In genomic region chr12:29894669-29895068, GRCm38 (mm10) we compare ENCODE assay signal across 7 mouse cellular contexts. TPM values are rescaled to one million over a fixed set of nuclear protein-coding genes. Genes with fewer than 3 reads are reported as not detected.
DNase-seq lines count a peak whose midpoint lies in the region; ATAC-seq and TF ChIP-seq lines count a peak whose summit lies in the region.

No protein-coding gene starts in this region.

- TF ChIP-seq CTCF in kidney, postnatal 0 days (IDR thresholded peaks at IDR 0.05; ENCODE audit: low read depth), result peak; percentile 74
- peak; percentile 74 for TF ChIP-seq CTCF in liver, embryonic 14.5 days (IDR thresholded peaks at IDR 0.05; ENCODE audit: low read depth)

- DNase-seq in kidney, postnatal 0 days (ENCODE audit: low spot score), result peak; percentile 45
- peak; percentile 37 for DNase-seq in ES-E14 (ENCODE audit: low read depth, low spot score)
- DNase-seq in adrenal gland, adult 18-20 months (ENCODE audit: low spot score in 2 of 2), result peak; percentile 23 to 34
- peak; percentile 40 for DNase-seq in embryo, embryonic 11.5 days (ENCODE audit: low read depth, low spot score)
- no peak for DNase-seq in liver, embryonic 14.5 days (ENCODE audit: low read depth in 3 of 3, low spot score in 3 of 3)
- DNase-seq in natural killer cell, adult 2 months (ENCODE audit: low spot score in 2 of 2), result no peak

- no peak overlapping the region for H3K4me2 ChIP-seq in kidney, postnatal 0 days (ENCODE audit: low read length)
- H3K4me2 ChIP-seq in kidney, embryonic 14.5 days (replicated peaks; ENCODE audit: low read depth, low read length), result no peak overlapping the region
- H3K4me2 ChIP-seq in liver, embryonic 14.5 days (ENCODE audit: low read depth), result no peak overlapping the region

- no peaks in the 10 kb centered on the region for H3K4me1 ChIP-seq in kidney, postnatal 0 days (replicated peaks; ENCODE audit: insufficient read depth, low read length)
- no peaks in the 10 kb centered on the region for H3K4me1 ChIP-seq in kidney, embryonic 14.5 days (ENCODE audit: control insufficient read depth, insufficient read depth, low read length)
- H3K4me1 ChIP-seq in ES-E14 (ENCODE audit: control insufficient read depth in 2 of 2, insufficient read depth in 2 of 2, low read length in 2 of 2, poor library complexity in 1 of 2), result no peaks in the 10 kb centered on the region
- no peaks in the 10 kb centered on the region for H3K4me1 ChIP-seq in liver, embryonic 14.5 days (replicated peaks; ENCODE audit: control insufficient read depth in 2 of 2, insufficient read depth in 2 of 2, low read length in 1 of 2)

- TF ChIP-seq EP300 in liver, embryonic 14.5 days (IDR thresholded peaks at IDR 0.05; ENCODE audit: low read depth), result no peak

- no peaks in the 10 kb centered on the region for H3K9me3 ChIP-seq in kidney, postnatal 0 days (replicated peaks; ENCODE audit: low read length)
- no peaks in the 10 kb centered on the region for H3K9me3 ChIP-seq in kidney, embryonic 14.5 days (ENCODE audit: control insufficient read depth, low read length)
- H3K9me3 ChIP-seq in ES-E14 (ENCODE audit: control insufficient read depth, insufficient read depth, low read depth, low read length), result no peaks in the 10 kb centered on the region
- H3K9me3 ChIP-seq in liver, embryonic 14.5 days (ENCODE audit: control insufficient read depth, low read length), result no peaks in the 10 kb centered on the region

- in situ Hi-C loops in ES-E14 (cut with MboI; ENCODE audit: low sequenced_read_pairs in 2 of 2, unreplicated experiment in 2 of 2), result no loop called here

- no peak overlapping the region for H3K4me3 ChIP-seq in kidney, postnatal 0 days (replicated peaks; ENCODE audit: low read depth, low read length)
- H3K4me3 ChIP-seq in kidney, embryonic 14.5 days (ENCODE audit: low read length), result no peak overlapping the region
- H3K4me3 ChIP-seq in ES-E14 (ENCODE audit: insufficient read depth in 1 of 2, low read depth in 1 of 2, low read length in 2 of 2, poor library complexity in 1 of 2, severe bottlenecking in 1 of 2), result no peak overlapping the region
- H3K4me3 ChIP-seq in liver, embryonic 14.5 days (ENCODE audit: insufficient read depth in 1 of 2, low read depth in 2 of 2, low read length in 2 of 2), result no peak overlapping the region

- H3K27ac ChIP-seq in kidney, postnatal 0 days, result no peak overlapping the region
- H3K27ac ChIP-seq in kidney, embryonic 14.5 days (ENCODE audit: low read depth, low read length), result no peak overlapping the region
- no peak overlapping the region for H3K27ac ChIP-seq in ES-E14 (ENCODE audit: insufficient read depth, low read depth, low read length, poor library complexity, severe bottlenecking)
- no peak overlapping the region for H3K27ac ChIP-seq in liver, embryonic 14.5 days

- no peak for ATAC-seq in kidney, postnatal 0 days (replicated peaks; ENCODE audit: low FRiP score, low read depth)
- ATAC-seq in kidney, embryonic 14.5 days (ENCODE audit: low FRiP score, low TSS enrichment), result no peak
- ATAC-seq in liver, embryonic 14.5 days (ENCODE audit: insufficient read depth), result no peak

- 20% methylated on average over 3 of the region's 3 CpGs for WGBS in kidney, postnatal 0 days
- WGBS in kidney, embryonic 14.5 days, result 26% methylated on average over 3 of the region's 3 CpGs
- 6% methylated on average over 3 of the region's 3 CpGs for WGBS in liver, embryonic 14.5 days (ENCODE audit: insufficient replicate concordance)

- H3K9ac ChIP-seq in kidney, postnatal 0 days (ENCODE audit: low read depth, low read length), result no peak overlapping the region
- H3K9ac ChIP-seq in kidney, embryonic 14.5 days (ENCODE audit: low read depth, low read length), result no peak overlapping the region
- H3K9ac ChIP-seq in ES-E14 (ENCODE audit: insufficient read depth, low read depth, low read length, poor library complexity, severe bottlenecking), result no peak overlapping the region
- no peak overlapping the region for H3K9ac ChIP-seq in liver, embryonic 14.5 days (replicated peaks)

- H3K27me3 ChIP-seq in kidney, postnatal 0 days (ENCODE audit: insufficient read depth, low read length), result no peaks in the 10 kb centered on the region
- H3K27me3 ChIP-seq in kidney, embryonic 14.5 days (ENCODE audit: control insufficient read depth, insufficient read depth, low read length), result no peaks in the 10 kb centered on the region
- no peaks in the 10 kb centered on the region for H3K27me3 ChIP-seq in liver, embryonic 14.5 days (ENCODE audit: control insufficient read depth, insufficient read depth, low read length)

- no peaks in the 10 kb centered on the region for H3K36me3 ChIP-seq in kidney, postnatal 0 days (ENCODE audit: insufficient read depth, low read length)
- H3K36me3 ChIP-seq in kidney, embryonic 14.5 days (ENCODE audit: control insufficient read depth, insufficient read depth, low read length), result no peaks in the 10 kb centered on the region
- no peaks in the 10 kb centered on the region for H3K36me3 ChIP-seq in ES-E14 (ENCODE audit: control insufficient read depth, insufficient read depth, low read length, poor library complexity, severe bottlenecking)
- H3K36me3 ChIP-seq in liver, embryonic 14.5 days (replicated peaks; ENCODE audit: control insufficient read depth, insufficient read depth, low read depth), result no peaks in the 10 kb centered on the region

TF ChIP-seq in ES-E14, 5 proteins besides CTCF, POLR2A, EP300 and RAD21:
- TF ChIP-seq HCFC1 (IDR thresholded peaks at IDR 0.05; ENCODE audit: borderline replicate concordance, insufficient read depth, low read length) (no peak), ZNF384 (IDR thresholded peaks at IDR 0.05; ENCODE audit: low read depth, low read length) (no peak), MAFK (IDR thresholded peaks at IDR 0.05; ENCODE audit: insufficient read depth, low read depth, low read length) (no peak), CHD2 (IDR thresholded peaks at IDR 0.05; ENCODE audit: low read depth, low read length) (no peak), ZC3H11A (IDR thresholded peaks at IDR 0.05; ENCODE audit: borderline replicate concordance, low read depth, low read length) (no peak)

RNA-seq across cellular contexts. Expression of gene Pxdn, which starts 42.7 kb away (rescaled TPM):
- polyA plus RNA-seq in kidney, postnatal 0 days (2015; fragmentation: Nextera tagmentation; extraction: Ambion mirVana), result 49.9 and 56.4 TPM in 2 replicates
- 61.6 and 120 TPM in 2 replicates for polyA plus RNA-seq in kidney, embryonic 14.5 days (2014; fragmentation: Nextera tagmentation; extraction: Ambion mirVana)
- 43.8 and 53.7 TPM in 2 replicates for total RNA-seq in ES-E14 (2012; rRNA removed)
- total RNA-seq in adrenal gland, adult 18-20 months (2021), result 10 to 100 TPM; 32.5 to 47.3 TPM
- polyA plus RNA-seq in liver, embryonic 14.5 days (2012; rRNA removed), result 2.9 and 3.0 TPM in 2 replicates
- 3.2 and 4.0 TPM in 2 replicates for polyA plus RNA-seq in liver, embryonic 14.5 days (2014; fragmentation: Nextera tagmentation; extraction: Ambion mirVana)

Comparison
In these comparisons a context has a peak if more than half of its experiments do, and no peak if none do; other contexts are left out.
1. DNase-seq: peak in kidney, postnatal 0 days (single experiment), ES-E14 (single experiment), adrenal gland, adult 18-20 months (2 of 2) and embryo, embryonic 11.5 days (single experiment); none in liver, embryonic 14.5 days (0 of 3) and natural killer cell, adult 2 months (0 of 2).
2. RNA of gene Pxdn, which starts 42.7 kb away (polyA plus RNA-seq): 61.6 to 120 TPM in kidney, embryonic 14.5 days and 49.9 to 56.4 TPM in kidney, postnatal 0 days; 2.9 to 4.0 TPM in liver, embryonic 14.5 days; every median in the first group is over 10 times any median in the second.